Mouse (Mus musculus) adrenal gland, postnatal 14 days (tissue): ENCODE measurements around the gene Ascl2. TPM values are rescaled to one million over a fixed set of nuclear protein-coding genes. Genes with fewer than 3 reads are reported as not detected.

ENCODE experiments used
- DNase-seq: peaks from one replicate; pipeline ENCODE4 v3.0.0; 2021; ENCODE audit warnings: mixed read lengths
- total RNA-seq: library from RNA; stranded (reverse); gene quantifications from 2 replicates; pipeline ENCODE4 v1.2.3, GENCODE M21; 2021

The Ascl2 gene
- total RNA-seq, 1 experiment from 2014 or later, result not detected

- peak; percentile 70 for DNase-seq
Measured at GRCm38 (mm10) chr7:143002679-143003078, 33.6 kb upstream of the Ascl2 start.

GRCm38 (mm10) chr7:142997403-142998150, 28.5 kb upstream of the Ascl2 start:
- DNase-seq, result no peak

- DNase-seq, result no peak
Measured at GRCm38 (mm10) chr7:142996998-142997397, 27.9 kb upstream of the Ascl2 start.

GRCm38 (mm10) chr7:142995630-142996338, 26.7 kb upstream of the Ascl2 start:
- DNase-seq, result no peak

GRCm38 (mm10) chr7:142995004-142995403, 25.9 kb upstream of the Ascl2 start:
- no peak for DNase-seq

GRCm38 (mm10) chr7:142987718-142988117, 18.7 kb upstream of the Ascl2 start:
- no peak for DNase-seq

- DNase-seq, result no peak
Measured at GRCm38 (mm10) chr7:142985146-142985545, 16.1 kb upstream of the Ascl2 start.

GRCm38 (mm10) chr7:142981908-142982307, 12.8 kb upstream of the Ascl2 start:
- DNase-seq, result no peak

GRCm38 (mm10) chr7:142967884-142968808, 918 bp downstream of the Ascl2 start:
- DNase-seq, result peak; percentile 63

GRCm38 (mm10) chr7:142967414-142967883, 1.6 kb downstream of the Ascl2 start:
- DNase-seq, result peak; percentile 80

- DNase-seq, result no peak
Measured at GRCm38 (mm10) chr7:142959752-142960151, 9.3 kb downstream of the Ascl2 start.

GRCm38 (mm10) chr7:142958817-142959216, 10.2 kb downstream of the Ascl2 start:
- DNase-seq, result no peak

- DNase-seq, result no peak
Measured at GRCm38 (mm10) chr7:142956018-142956417, 13.0 kb downstream of the Ascl2 start.

GRCm38 (mm10) chr7:142949568-142949967, 19.5 kb downstream of the Ascl2 start:
- DNase-seq, result no peak

- DNase-seq, result no peak
Measured at GRCm38 (mm10) chr7:142937631-142938030, 31.4 kb downstream of the Ascl2 start.

GRCm38 (mm10) chr7:142935708-142936107, 33.4 kb downstream of the Ascl2 start:
- DNase-seq, result no peak

- DNase-seq, result no peak
Measured at GRCm38 (mm10) chr7:142932469-142932868, 36.6 kb downstream of the Ascl2 start.

- no peak for DNase-seq
Measured at GRCm38 (mm10) chr7:142931028-142931427, 38.0 kb downstream of the Ascl2 start, which contains the start of gene Th. TSS of gene Th (minus strand) at chr7:142931128.

- no peak for DNase-seq
Measured at GRCm38 (mm10) chr7:142929516-142929915, 39.5 kb downstream of the Ascl2 start.

GRCm38 (mm10) chr7:142927293-142927692, 41.8 kb downstream of the Ascl2 start:
- no peak for DNase-seq

- peak; percentile 88 for DNase-seq
Measured at GRCm38 (mm10) chr7:142918641-142919628, 50.1 kb downstream of the Ascl2 start.
